Mouse (Mus musculus) left cerebral cortex, adult 11 months (tissue): ENCODE measurements around the gene Ush2a.

Experiments
- DNase-seq: peaks from one replicate; pipeline ENCODE4 v3.0.0; 2022; ENCODE audit warnings: low spot score

Ush2a gene

GRCm38 (mm10) chr1:188773631-188774030 is 511.8 kb downstream of the Ush2a start:
- no peak for DNase-seq

- DNase-seq = no peak
Observed at GRCm38 (mm10) chr1:188777556-188778161, 515.8 kb downstream of the Ush2a start.

- no peak for DNase-seq
Observed at GRCm38 (mm10) chr1:188785056-188785455, 523.2 kb downstream of the Ush2a start.

- no peak for DNase-seq
Observed at GRCm38 (mm10) chr1:188805069-188805468, 543.2 kb downstream of the Ush2a start.

GRCm38 (mm10) chr1:188805852-188806251 is 544.0 kb downstream of the Ush2a start:
- no peak for DNase-seq

- DNase-seq = no peak
Observed at GRCm38 (mm10) chr1:188810631-188811030, 548.8 kb downstream of the Ush2a start.

GRCm38 (mm10) chr1:188815072-188815471 is 553.2 kb downstream of the Ush2a start:
- no peak for DNase-seq

- no peak for DNase-seq
Observed at GRCm38 (mm10) chr1:188824195-188824594, 562.4 kb downstream of the Ush2a start.

- DNase-seq = no peak
Observed at GRCm38 (mm10) chr1:188824878-188825532, 563.2 kb downstream of the Ush2a start.

- no peak for DNase-seq
Observed at GRCm38 (mm10) chr1:188830527-188831407, 568.9 kb downstream of the Ush2a start.

GRCm38 (mm10) chr1:188833906-188834305 is 572.1 kb downstream of the Ush2a start:
- no peak for DNase-seq

GRCm38 (mm10) chr1:188834770-188835169 is 572.9 kb downstream of the Ush2a start:
- no peak for DNase-seq

- DNase-seq = no peak
Observed at GRCm38 (mm10) chr1:188837613-188838295, 575.9 kb downstream of the Ush2a start.

- no peak for DNase-seq
Observed at GRCm38 (mm10) chr1:188847242-188847641, 585.4 kb downstream of the Ush2a start.

GRCm38 (mm10) chr1:188852776-188853175 is 591.0 kb downstream of the Ush2a start:
- DNase-seq = no peak

- no peak for DNase-seq
Observed at GRCm38 (mm10) chr1:188854240-188854639, 592.4 kb downstream of the Ush2a start.

- DNase-seq = no peak
Observed at GRCm38 (mm10) chr1:188855034-188855433, 593.2 kb downstream of the Ush2a start.

- DNase-seq = no peak
Observed at GRCm38 (mm10) chr1:188859718-188860117, 597.9 kb downstream of the Ush2a start.

- no peak for DNase-seq
Observed at GRCm38 (mm10) chr1:188865881-188866280, 604.1 kb downstream of the Ush2a start.

- DNase-seq = no peak
Observed at GRCm38 (mm10) chr1:188866515-188866914, 604.7 kb downstream of the Ush2a start.

- DNase-seq = no peak
Observed at GRCm38 (mm10) chr1:188878531-188879055, 616.8 kb downstream of the Ush2a start.
